Mouse (Mus musculus): ENCODE measurements around the gene Tulp4. TPM values are rescaled to one million over a fixed set of nuclear protein-coding genes. Genes with fewer than 3 reads are reported as not detected.
A peak's percentile ranks its signal among the peaks of the same experiment; 100 is the strongest.

The Tulp4 gene
- polyA plus RNA-seq (2017; shearing (Covaris generic)), result 10 to 100 TPM; 29.1 to 38.2 (median 31.7) TPM

GRCm38 (mm10) chr17:6106361-6107014, at the start of gene Tulp4:
Gene Tulp4 (plus strand): TSS chr17:6106437.
- ATAC-seq, result peak; percentile 95

- ATAC-seq, result no peak
These were observed 43.4 kb upstream of the Tulp4 start for GRCm38 (mm10) chr17:6062793-6063192.

GRCm38 (mm10) chr17:6063532-6063931, 42.7 kb upstream of the Tulp4 start:
- no peak for ATAC-seq

- ATAC-seq, result no peak
These were observed 40.2 kb upstream of the Tulp4 start for GRCm38 (mm10) chr17:6066021-6066420.

GRCm38 (mm10) chr17:6067613-6068012, 38.6 kb upstream of the Tulp4 start:
- ATAC-seq, result no peak

GRCm38 (mm10) chr17:6069866-6070265, 36.4 kb upstream of the Tulp4 start:
- no peak for ATAC-seq

- no peak for ATAC-seq
These were observed 32.8 kb upstream of the Tulp4 start for GRCm38 (mm10) chr17:6073405-6073804.

- ATAC-seq, result peak; percentile 93
These were observed 26.7 kb upstream of the Tulp4 start, which contains the start of the genes Serac1 and Gtf2h5 for GRCm38 (mm10) chr17:6079287-6080122. Gene Serac1 (minus strand): TSS chr17:6079741. Gene Gtf2h5 (plus strand): TSS chr17:6079786.

- no peak for ATAC-seq
These were observed 22.8 kb upstream of the Tulp4 start for GRCm38 (mm10) chr17:6083323-6083890.

- ATAC-seq, result no peak
These were observed 14.6 kb upstream of the Tulp4 start for GRCm38 (mm10) chr17:6091604-6092003.

- ATAC-seq, result no peak
These were observed 10.7 kb upstream of the Tulp4 start for GRCm38 (mm10) chr17:6095579-6095978.

GRCm38 (mm10) chr17:6097884-6098283, 8.4 kb upstream of the Tulp4 start:
- peak; percentile 95 for ATAC-seq

- no peak for ATAC-seq
These were observed 4.0 kb upstream of the Tulp4 start for GRCm38 (mm10) chr17:6102287-6102686.

GRCm38 (mm10) chr17:6103566-6103965, 2.7 kb upstream of the Tulp4 start:
- no peak for ATAC-seq

- ATAC-seq, result no peak
These were observed 871 bp downstream of the Tulp4 start for GRCm38 (mm10) chr17:6107015-6107601.

- ATAC-seq, result no peak
These were observed 1.9 kb downstream of the Tulp4 start for GRCm38 (mm10) chr17:6108175-6108574.

GRCm38 (mm10) chr17:6110956-6111355, 4.7 kb downstream of the Tulp4 start:
- no peak for ATAC-seq

GRCm38 (mm10) chr17:6113653-6114052, 7.4 kb downstream of the Tulp4 start:
- ATAC-seq, result no peak

GRCm38 (mm10) chr17:6115085-6115484, 8.8 kb downstream of the Tulp4 start:
- ATAC-seq, result no peak

GRCm38 (mm10) chr17:6117148-6117725, 11.0 kb downstream of the Tulp4 start:
- no peak for ATAC-seq

- ATAC-seq, result no peak
These were observed 11.7 kb downstream of the Tulp4 start for GRCm38 (mm10) chr17:6117917-6118316.

GRCm38 (mm10) chr17:6118861-6119260, 12.6 kb downstream of the Tulp4 start:
- ATAC-seq, result no peak

GRCm38 (mm10) chr17:6123776-6124175, 17.5 kb downstream of the Tulp4 start:
- ATAC-seq, result no peak
